Mouse (Mus musculus) embryonic facial prominence, embryonic 15.5 days (tissue): Measurements from ENCODE around the gene Gm45753. TPM values are rescaled to one million over a fixed set of nuclear protein-coding genes. Genes with fewer than 3 reads are reported as not detected.

Source experiments
- ATAC-seq: fragments of 200-750 bp; cut with Nextera tagmentation; 2 replicates; pipeline ENCODE4 v1.8.0; 2017; ENCODE audit warnings: low read depth, moderate TSS enrichment; ENCODE audit not compliant: insufficient number of reproducible peaks, low FRiP score, low TSS enrichment
- H3K27ac ChIP-seq: fragments of 300-500 bp; sonication (generic); replicated peaks from 2 replicates; pipeline ENCODE4 v1.5.1; 2015; ENCODE audit warnings: mild to moderate bottlenecking, inconsistent platforms
- H3K27me3 ChIP-seq: fragments of 300-500 bp; sonication (generic); 2 replicates; pipeline ENCODE4 v1.6.1; 2015; ENCODE audit warnings: inconsistent platforms
- H3K36me3 ChIP-seq: fragments of 300-500 bp; sonication (generic); 2 replicates; pipeline ENCODE4 v1.6.1; 2015; ENCODE audit warnings: mild to moderate bottlenecking, inconsistent platforms
- H3K4me1 ChIP-seq: fragments of 300-500 bp; sonication (generic); 2 replicates; pipeline ENCODE4 v1.6.1; 2015; ENCODE audit warnings: inconsistent platforms
- H3K4me2 ChIP-seq: fragments of 300-500 bp; sonication (generic); replicated peaks from 2 replicates; pipeline ENCODE4 v1.6.1; 2015; ENCODE audit warnings: mild to moderate bottlenecking, inconsistent platforms
- H3K4me3 ChIP-seq: fragments of 300-500 bp; sonication (generic); replicated peaks from 2 replicates; pipeline ENCODE4 v1.5.1; 2015; ENCODE audit warnings: mild to moderate bottlenecking, inconsistent platforms
- H3K9ac ChIP-seq: fragments of 300-500 bp; sonication (generic); 2 replicates; pipeline ENCODE4 v1.6.1; 2015; ENCODE audit warnings: inconsistent platforms
- H3K9me3 ChIP-seq: fragments of 300-500 bp; sonication (generic); replicated peaks from 2 replicates; pipeline ENCODE4 v1.6.1; 2016; ENCODE audit warnings: inconsistent platforms
- WGBS: fragments of 180-500 bp; shearing (Covaris S2); methylation state at CpG from one replicate; pipeline ENCODE4 v1.1.7; 2015; 5-methylcytosine and 5-hydroxymethylcytosine counted together
- polyA plus RNA-seq: library from polyadenylated mRNA; unstranded; fragments of >200 nt; fragmentation: Nextera tagmentation; extraction: Ambion mirVana; gene quantifications from 2 replicates; pipeline ENCODE4 v1.2.1, GENCODE M21; 2015

Gm45753 gene
- polyA plus RNA-seq, 1 experiment from 2014 or later: 0.13 TPM

- 76% methylated on average over 4 of the region's 4 CpGs for WGBS
- no peak for ATAC-seq
- H3K4me2 ChIP-seq: no peak overlapping the region
Observed at GRCm38 (mm10) chr8:45274317-45274716, 33.9 kb downstream of the Gm45753 start.

GRCm38 (mm10) chr8:45269056-45269455 lies 39.2 kb downstream of the Gm45753 start:
- Histone ChIP-seq H3K9me3 (no peaks in the 10 kb centered on the region), H3K27me3 (no peaks in the 10 kb centered on the region), H3K4me2 (no peak overlapping the region), H3K9ac (no peak overlapping the region), H3K27ac (no peak overlapping the region), H3K4me3 (no peak overlapping the region), H3K36me3 (no peaks in the 10 kb centered on the region), H3K4me1 (no peaks in the 10 kb centered on the region)
- ATAC-seq: no peak

More at GRCm38 (mm10) chr8:45274317-45274716, 33.9 kb downstream of the Gm45753 start:
- Histone ChIP-seq H3K4me3 (no peak overlapping the region), H3K36me3 (no peaks in the 10 kb centered on the region), H3K9ac (no peak overlapping the region), H3K4me1 (no peaks in the 10 kb centered on the region), H3K9me3 (no peaks in the 10 kb centered on the region), H3K27me3 (no peaks in the 10 kb centered on the region), H3K27ac (no peak overlapping the region)

- H3K9ac ChIP-seq: no peak overlapping the region
- H3K27me3 ChIP-seq: no peaks in the 10 kb centered on the region
- H3K36me3 ChIP-seq: no peaks in the 10 kb centered on the region
- H3K4me1 ChIP-seq: no peaks in the 10 kb centered on the region
- no peak for ATAC-seq
- no peak overlapping the region for H3K4me2 ChIP-seq
- H3K9me3 ChIP-seq: no peaks in the 10 kb centered on the region
- no peak overlapping the region for H3K27ac ChIP-seq
- no peak overlapping the region for H3K4me3 ChIP-seq
Observed at GRCm38 (mm10) chr8:45268485-45268884, 39.8 kb downstream of the Gm45753 start.

- 70% methylated on average over 4 of the region's 4 CpGs for WGBS
- no peak overlapping the region for H3K4me3 ChIP-seq
- H3K4me2 ChIP-seq: no peak overlapping the region
- no peak for ATAC-seq
- H3K4me1 ChIP-seq: no peaks in the 10 kb centered on the region
- H3K27ac ChIP-seq: no peak overlapping the region
- no peak overlapping the region for H3K9ac ChIP-seq
- H3K36me3 ChIP-seq: no peaks in the 10 kb centered on the region
- no peaks in the 10 kb centered on the region for H3K27me3 ChIP-seq
- no peaks in the 10 kb centered on the region for H3K9me3 ChIP-seq
Observed at GRCm38 (mm10) chr8:45267611-45268391, 40.5 kb downstream of the Gm45753 start.

GRCm38 (mm10) chr8:45266993-45267392 lies 41.3 kb downstream of the Gm45753 start:
- Histone ChIP-seq H3K4me2 (no peak overlapping the region), H3K4me3 (no peak overlapping the region), H3K27ac (no peak overlapping the region), H3K9me3 (no peaks in the 10 kb centered on the region), H3K27me3 (no peaks in the 10 kb centered on the region), H3K36me3 (no peaks in the 10 kb centered on the region), H3K4me1 (no peaks in the 10 kb centered on the region), H3K9ac (no peak overlapping the region)
- ATAC-seq: no peak
- WGBS: 43% methylated on average over 8 of the region's 8 CpGs

GRCm38 (mm10) chr8:45264918-45265317 lies 43.3 kb downstream of the Gm45753 start:
- H3K36me3 ChIP-seq: no peaks in the 10 kb centered on the region
- H3K27me3 ChIP-seq: no peaks in the 10 kb centered on the region
- H3K4me2 ChIP-seq: no peak overlapping the region
- no peak overlapping the region for H3K9ac ChIP-seq
- H3K9me3 ChIP-seq: no peaks in the 10 kb centered on the region
- WGBS: 84% methylated on average over 4 of the region's 4 CpGs
- no peak overlapping the region for H3K4me3 ChIP-seq
- H3K4me1 ChIP-seq: no peaks in the 10 kb centered on the region
- no peak for ATAC-seq
- no peak overlapping the region for H3K27ac ChIP-seq

GRCm38 (mm10) chr8:45262851-45263250 lies 45.4 kb downstream of the Gm45753 start:
- Histone ChIP-seq H3K9me3 (no peaks in the 10 kb centered on the region), H3K4me1 (no peaks in the 10 kb centered on the region), H3K4me3 (no peak overlapping the region), H3K27ac (no peak overlapping the region), H3K9ac (no peak overlapping the region), H3K4me2 (no peak overlapping the region), H3K27me3 (no peaks in the 10 kb centered on the region), H3K36me3 (no peaks in the 10 kb centered on the region)
- no peak for ATAC-seq
- 90% methylated on average over 3 of the region's 3 CpGs for WGBS

- no peak within 1 kb of the TSS for H3K4me2 ChIP-seq
- no peaks in the 10 kb centered on the region for H3K9me3 ChIP-seq
- no peak within 1 kb of the TSS for H3K27ac ChIP-seq
- 77% methylated on average over 10 of the region's 10 CpGs for WGBS
- H3K27me3 ChIP-seq: no peaks in the 10 kb centered on the region
- H3K4me3 ChIP-seq: no peak within 1 kb of the TSS
- H3K4me1 ChIP-seq: no peaks in the 10 kb centered on the region
- no peaks in the 10 kb centered on the region for H3K36me3 ChIP-seq
- no peak for ATAC-seq
- no peak within 1 kb of the TSS for H3K9ac ChIP-seq
Observed at GRCm38 (mm10) chr8:45261920-45262319, 46.3 kb downstream of the Gm45753 start, which contains the start of gene F11. TSS of gene F11 (minus strand) at chr8:45262031.

GRCm38 (mm10) chr8:45258421-45258820 lies 49.8 kb downstream of the Gm45753 start:
- no peak overlapping the region for H3K4me3 ChIP-seq
- no peaks in the 10 kb centered on the region for H3K27me3 ChIP-seq
- H3K4me1 ChIP-seq: no peaks in the 10 kb centered on the region
- WGBS: 80% methylated on average over 8 of the region's 8 CpGs
- H3K4me2 ChIP-seq: no peak overlapping the region
- ATAC-seq: no peak
- no peak overlapping the region for H3K9ac ChIP-seq
- H3K9me3 ChIP-seq: no peaks in the 10 kb centered on the region
- H3K27ac ChIP-seq: no peak overlapping the region
- no peaks in the 10 kb centered on the region for H3K36me3 ChIP-seq

GRCm38 (mm10) chr8:45255040-45255439 lies 53.2 kb downstream of the Gm45753 start:
- Histone ChIP-seq H3K4me3 (no peak overlapping the region), H3K27me3 (no peaks in the 10 kb centered on the region), H3K4me1 (no peaks in the 10 kb centered on the region), H3K36me3 (no peaks in the 10 kb centered on the region), H3K9ac (no peak overlapping the region), H3K4me2 (no peak overlapping the region), H3K9me3 (no peaks in the 10 kb centered on the region), H3K27ac (no peak overlapping the region)
- 87% methylated on average over 12 of the region's 12 CpGs for WGBS
- no peak for ATAC-seq

- H3K9ac ChIP-seq: no peak overlapping the region
- no peaks in the 10 kb centered on the region for H3K27me3 ChIP-seq
- no peaks in the 10 kb centered on the region for H3K4me1 ChIP-seq
- H3K9me3 ChIP-seq: no peaks in the 10 kb centered on the region
- no peaks in the 10 kb centered on the region for H3K36me3 ChIP-seq
- no peak for ATAC-seq
- H3K27ac ChIP-seq: no peak overlapping the region
- 81% methylated on average over 8 of the region's 8 CpGs for whole genome bisulfite sequencing
- no peak overlapping the region for H3K4me2 ChIP-seq
- H3K4me3 ChIP-seq: no peak overlapping the region
Observed at GRCm38 (mm10) chr8:45254194-45254842, 53.9 kb downstream of the Gm45753 start.

GRCm38 (mm10) chr8:45253586-45253985 lies 54.7 kb downstream of the Gm45753 start:
- Histone ChIP-seq H3K9me3 (no peaks in the 10 kb centered on the region), H3K9ac (no peak overlapping the region), H3K27me3 (no peaks in the 10 kb centered on the region), H3K4me3 (no peak overlapping the region), H3K27ac (no peak overlapping the region), H3K4me2 (no peak overlapping the region), H3K36me3 (no peaks in the 10 kb centered on the region), H3K4me1 (no peaks in the 10 kb centered on the region)
- 93% methylated on average over 1 of the region's 1 CpGs for WGBS
- ATAC-seq: no peak
